Mouse (Mus musculus) liver, embryonic 15.5 days (tissue): ENCODE measurements around the gene Sufu. TPM values are rescaled to one million over a fixed set of nuclear protein-coding genes. Genes with fewer than 3 reads are reported as not detected.

Experiments
- ATAC-seq: fragments of 200-750 bp; cut with Nextera tagmentation; 2 replicates; pipeline ENCODE4 v1.8.0; 2017; ENCODE audit warnings: moderate number of reproducible peaks, mild to moderate bottlenecking, moderate library complexity; ENCODE audit not compliant: insufficient read depth
- H3K27ac ChIP-seq: fragments of 300-500 bp; sonication (generic); replicated peaks from 2 replicates; pipeline ENCODE4 v1.5.1; 2015; ENCODE audit warnings: mild to moderate bottlenecking, inconsistent platforms
- H3K27me3 ChIP-seq: fragments of 300-500 bp; sonication (generic); 2 replicates; pipeline ENCODE4 v1.6.1; 2015; ENCODE audit warnings: mild to moderate bottlenecking, inconsistent platforms
- H3K36me3 ChIP-seq: fragments of 300-500 bp; sonication (generic); replicated peaks from 2 replicates; pipeline ENCODE4 v1.6.1; 2015; ENCODE audit warnings: moderate library complexity, mild to moderate bottlenecking, inconsistent platforms
- H3K4me1 ChIP-seq: fragments of 300-500 bp; sonication (generic); replicated peaks from 2 replicates; pipeline ENCODE4 v1.6.1; 2015; ENCODE audit warnings: inconsistent platforms
- H3K4me2 ChIP-seq: fragments of 300-500 bp; sonication (generic); 2 replicates; pipeline ENCODE4 v1.6.1; 2015; ENCODE audit warnings: moderate library complexity, mild to moderate bottlenecking, inconsistent platforms
- H3K4me3 ChIP-seq: fragments of 300-500 bp; sonication (generic); replicated peaks from 2 replicates; pipeline ENCODE4 v1.5.1; 2015; ENCODE audit warnings: mild to moderate bottlenecking, inconsistent platforms
- H3K9ac ChIP-seq: fragments of 300-500 bp; sonication (generic); 2 replicates; pipeline ENCODE4 v1.6.1; 2015; ENCODE audit warnings: moderate library complexity, mild to moderate bottlenecking, inconsistent platforms
- H3K9me3 ChIP-seq: fragments of 300-500 bp; sonication (generic); replicated peaks from 2 replicates; pipeline ENCODE4 v1.6.1; 2016; ENCODE audit warnings: inconsistent platforms
- WGBS: fragments of 180-500 bp; shearing (Covaris S2); methylation state at CpG from one replicate; pipeline ENCODE4 v1.1.7; 2015; ENCODE audit warnings: mixed read lengths; ENCODE audit not compliant: insufficient replicate concordance; 5-methylcytosine and 5-hydroxymethylcytosine counted together
- polyA plus RNA-seq: library from polyadenylated mRNA; unstranded; fragments of >200 nt; fragmentation: Nextera tagmentation; extraction: Ambion mirVana; gene quantifications from 2 replicates; pipeline ENCODE4 v1.2.1, GENCODE M21; 2015

The Sufu gene
- polyA plus RNA-seq, 1 experiment from 2014 or later: 5.4 TPM

- H3K36me3 ChIP-seq: no peaks in the 10 kb centered on the region
- H3K4me3 ChIP-seq: no peak overlapping the region
- H3K4me2 ChIP-seq: no peak overlapping the region
- H3K27ac ChIP-seq: no peak overlapping the region
- H3K9me3 ChIP-seq: no peaks in the 10 kb centered on the region
- H3K9ac ChIP-seq: no peak overlapping the region
- no peaks in the 10 kb centered on the region for H3K27me3 ChIP-seq
- WGBS: 68% methylated on average over 9 of the region's 9 CpGs
- no peaks in the 10 kb centered on the region for H3K4me1 ChIP-seq
- ATAC-seq: no peak
These were observed 37.5 kb downstream of the Sufu start for GRCm38 (mm10) chr19:46434148-46434547.

- H3K4me3 ChIP-seq: no peak overlapping the region
- no peaks in the 10 kb centered on the region for H3K27me3 ChIP-seq
- H3K27ac ChIP-seq: no peak overlapping the region
- H3K9me3 ChIP-seq: no peaks in the 10 kb centered on the region
- H3K9ac ChIP-seq: no peak overlapping the region
- no peak for ATAC-seq
- 81% methylated on average over 9 of the region's 9 CpGs for WGBS
- no peaks in the 10 kb centered on the region for H3K4me1 ChIP-seq
- H3K36me3 ChIP-seq: no peaks in the 10 kb centered on the region
- H3K4me2 ChIP-seq: no peak overlapping the region
These were observed 37.9 kb downstream of the Sufu start for GRCm38 (mm10) chr19:46434591-46434990.

GRCm38 (mm10) chr19:46435492-46435891, 38.8 kb downstream of the Sufu start:
- H3K4me3 ChIP-seq: no peak overlapping the region
- H3K4me2 ChIP-seq: no peak overlapping the region
- no peak overlapping the region for H3K27ac ChIP-seq
- WGBS: 27% methylated on average over 7 of the region's 7 CpGs
- no peak overlapping the region for H3K9ac ChIP-seq
- H3K9me3 ChIP-seq: no peaks in the 10 kb centered on the region
- no peaks in the 10 kb centered on the region for H3K36me3 ChIP-seq
- no peaks in the 10 kb centered on the region for H3K4me1 ChIP-seq
- ATAC-seq: no peak
- H3K27me3 ChIP-seq: no peaks in the 10 kb centered on the region

GRCm38 (mm10) chr19:46443509-46443908, 46.8 kb downstream of the Sufu start:
- no peak overlapping the region for H3K4me3 ChIP-seq
- WGBS: 72% methylated on average over 6 of the region's 6 CpGs
- peaks cover 17% of the 10 kb centered on the region; the same call in 1 of the 2 replicates for H3K4me1 ChIP-seq
- H3K9ac ChIP-seq: no peak overlapping the region
- H3K36me3 ChIP-seq: no peaks in the 10 kb centered on the region
- no peak overlapping the region for H3K27ac ChIP-seq
- H3K4me2 ChIP-seq: no peak overlapping the region
- no peak for ATAC-seq
- H3K9me3 ChIP-seq: no peaks in the 10 kb centered on the region
- H3K27me3 ChIP-seq: no peaks in the 10 kb centered on the region

DNA sequence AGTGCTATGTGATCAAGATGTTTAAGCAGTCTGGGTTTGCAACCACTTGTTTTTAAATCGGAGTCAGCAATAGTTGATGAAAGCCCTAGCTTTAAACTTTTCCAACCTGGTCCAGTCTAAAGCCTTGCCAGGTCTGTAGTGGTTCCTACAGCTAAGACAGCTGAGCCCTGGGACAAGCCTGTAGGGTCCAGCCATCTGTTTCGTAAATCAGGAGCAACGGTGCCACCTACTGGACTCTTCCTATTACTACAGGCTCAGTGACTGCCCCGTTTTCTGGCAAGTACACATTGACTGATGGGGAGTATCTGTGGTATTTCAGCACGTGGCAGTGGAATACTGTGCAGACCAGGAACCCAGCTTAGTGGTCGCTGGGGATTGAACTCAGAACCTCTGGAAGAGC, 47.5 kb downstream of the Sufu start:
- peak; percentile 52; the same call in 1 of the 2 replicates for ATAC-seq
- no peaks in the 10 kb centered on the region for H3K27me3 ChIP-seq

GRCm38 (mm10) chr19:46445641-46446040, 48.9 kb downstream of the Sufu start:
- H3K4me3 ChIP-seq: no peak overlapping the region
- no peaks in the 10 kb centered on the region for H3K27me3 ChIP-seq
- 0 out of 2 replicates have a peak, but pooled peaks cover under 1% of the 10 kb centered on the region for H3K36me3 ChIP-seq
- H3K9me3 ChIP-seq: no peaks in the 10 kb centered on the region
- H3K9ac ChIP-seq: no peak overlapping the region
- H3K27ac ChIP-seq: no peak overlapping the region
- WGBS: 59% methylated on average over 6 of the region's 6 CpGs
- ATAC-seq: no peak
- H3K4me1 ChIP-seq: peaks cover 17% of the 10 kb centered on the region; the same call in 1 of the 2 replicates
- no peak overlapping the region for H3K4me2 ChIP-seq

More for the DNA sequence above, 47.5 kb downstream of the Sufu start:
- Histone ChIP-seq H3K27ac (no peak overlapping the region), H3K36me3 (no peaks in the 10 kb centered on the region), H3K4me1 (peaks cover 17% of the 10 kb centered on the region; the same call in 1 of the 2 replicates), H3K9me3 (no peaks in the 10 kb centered on the region), H3K9ac (no peak overlapping the region), H3K4me2 (no peak overlapping the region), H3K4me3 (no peak overlapping the region)
- WGBS: 7% methylated on average over 6 of the region's 6 CpGs

DNA sequence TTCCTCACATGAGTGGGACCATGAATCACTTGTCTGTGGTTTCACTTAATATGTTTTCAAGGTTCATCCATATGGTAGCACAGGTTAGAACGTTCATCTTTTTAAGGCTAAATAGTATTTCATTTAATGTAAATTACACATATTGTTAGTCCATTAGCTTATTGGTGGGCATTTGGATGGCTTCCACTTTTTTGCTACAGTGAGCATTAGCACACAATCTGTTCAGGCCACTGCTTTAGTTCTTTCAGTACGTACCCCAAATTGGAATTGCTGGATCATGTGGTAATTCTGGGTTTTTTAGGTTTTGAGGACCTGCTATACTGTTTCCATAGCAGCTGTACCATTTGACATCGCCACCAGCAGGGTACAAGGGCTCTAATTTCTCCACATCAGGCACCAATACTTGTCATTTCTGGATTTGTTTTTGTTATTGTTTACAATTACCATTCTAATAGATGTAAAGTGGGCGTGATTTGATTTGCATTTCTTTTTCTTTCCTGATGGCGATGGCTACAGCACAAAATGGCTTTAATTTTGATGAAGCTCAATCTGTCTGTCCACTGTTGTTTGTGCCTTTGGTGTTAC, 49.8 kb downstream of the Sufu start:
- H3K4me1 ChIP-seq: peaks cover 19% of the 10 kb centered on the region; the same call in 1 of the 2 replicates
- H3K4me3 ChIP-seq: no peak overlapping the region
- H3K36me3 ChIP-seq: 0 out of 2 replicates have a peak, but pooled peaks cover 4% of the 10 kb centered on the region
- H3K27ac ChIP-seq: no peak overlapping the region
- no peak overlapping the region for H3K9ac ChIP-seq
- H3K9me3 ChIP-seq: no peaks in the 10 kb centered on the region
- H3K4me2 ChIP-seq: no peak overlapping the region
- no peaks in the 10 kb centered on the region for H3K27me3 ChIP-seq
- no peak for ATAC-seq
- 76% methylated on average over 5 of the region's 5 CpGs for WGBS

DNA sequence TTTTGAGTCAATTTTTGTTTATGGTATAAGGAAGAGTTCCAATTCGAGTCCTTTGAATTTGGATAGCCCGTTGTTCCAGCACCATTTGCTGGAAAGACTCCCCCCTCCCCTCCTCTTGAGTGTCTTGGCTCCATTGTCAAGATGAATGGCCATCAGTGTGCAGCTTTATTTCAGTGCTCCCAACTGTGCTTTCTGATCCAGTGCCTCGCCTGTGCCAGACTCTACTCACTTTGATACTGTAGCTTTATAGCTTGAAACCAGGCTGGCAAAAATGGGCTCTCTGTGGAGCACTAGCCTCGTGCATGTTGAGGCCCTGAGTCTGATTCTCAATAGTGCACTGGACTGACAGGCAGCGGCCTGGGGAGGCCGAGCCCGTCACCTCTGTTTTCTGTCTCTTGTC, 50.4 kb downstream of the Sufu start:
- Histone ChIP-seq H3K4me3 (no peak overlapping the region), H3K9ac (no peak overlapping the region), H3K9me3 (no peaks in the 10 kb centered on the region), H3K36me3 (0 out of 2 replicates have a peak, but pooled peaks cover 4% of the 10 kb centered on the region), H3K4me2 (no peak overlapping the region), H3K27ac (no peak overlapping the region), H3K27me3 (no peaks in the 10 kb centered on the region), H3K4me1 (peaks cover 21% of the 10 kb centered on the region)
- WGBS: 40% methylated on average over 7 of the region's 7 CpGs
- ATAC-seq: no peak

DNA sequence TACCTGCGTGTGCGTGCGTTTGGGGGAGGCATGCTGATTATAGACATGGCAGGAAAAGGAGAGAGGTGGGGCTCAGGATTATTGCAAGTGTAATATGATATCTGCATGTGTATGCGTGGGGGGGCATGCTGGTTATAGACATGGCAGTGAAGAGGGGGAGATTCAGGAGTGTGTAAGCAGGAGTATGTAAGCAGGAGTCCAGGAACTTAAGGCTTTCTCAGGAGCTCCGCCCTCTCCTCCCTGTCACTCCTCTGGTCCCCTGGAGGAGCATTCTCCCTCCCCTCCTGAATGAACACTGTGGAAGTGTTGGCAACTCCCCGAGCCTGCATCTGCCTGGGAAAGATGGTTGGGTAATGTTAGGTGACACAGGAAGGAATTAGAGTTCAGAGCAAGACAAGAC, 51.2 kb downstream of the Sufu start:
- Histone ChIP-seq H3K27ac (no peak overlapping the region), H3K36me3 (0 out of 2 replicates have a peak, but pooled peaks cover 4% of the 10 kb centered on the region), H3K9me3 (no peaks in the 10 kb centered on the region), H3K4me3 (no peak overlapping the region), H3K4me1 (peaks cover 29% of the 10 kb centered on the region), H3K27me3 (no peaks in the 10 kb centered on the region), H3K4me2 (no peak overlapping the region), H3K9ac (no peak overlapping the region)
- no peak for ATAC-seq
- WGBS: 51% methylated on average over 6 of the region's 6 CpGs

DNA sequence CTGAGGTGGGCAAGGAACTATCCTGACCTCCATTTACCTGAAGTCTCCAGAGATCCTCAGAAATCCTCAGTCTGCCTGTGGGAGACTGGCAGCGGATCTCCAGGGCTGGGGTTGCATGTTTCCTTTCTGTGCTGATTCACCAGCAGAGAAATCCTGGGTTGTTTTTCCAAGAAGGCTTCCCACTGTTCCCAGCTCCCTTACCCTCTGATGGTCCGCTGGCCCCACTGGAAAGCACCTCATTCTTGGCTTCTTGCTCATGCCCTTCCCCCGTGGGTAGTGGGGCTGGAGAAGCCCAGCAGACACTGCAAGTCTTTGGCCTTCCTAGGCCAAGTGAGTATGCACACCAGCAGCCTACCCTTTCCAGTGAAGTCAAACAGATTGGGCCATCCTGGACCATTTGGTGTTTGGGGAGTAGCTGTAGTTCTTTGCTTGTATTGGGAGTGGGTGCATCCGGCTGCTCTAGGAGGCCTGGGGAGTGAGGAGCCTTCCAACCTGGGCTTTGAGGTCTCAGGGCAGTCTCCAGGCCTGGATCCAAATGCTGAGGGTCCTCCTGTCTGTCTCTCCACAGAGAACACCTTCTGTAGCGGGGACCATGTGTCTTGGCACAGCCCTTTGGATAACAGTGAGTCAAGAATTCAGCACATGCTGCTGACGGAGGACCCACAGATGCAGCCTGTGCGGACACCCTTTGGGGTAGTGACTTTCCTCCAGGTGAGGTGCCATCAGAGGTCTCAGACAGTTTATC, 52.7 kb downstream of the Sufu start:
- Histone ChIP-seq H3K9ac (no peak overlapping the region), H3K4me1 (peaks cover 37% of the 10 kb centered on the region), H3K4me3 (no peak overlapping the region), H3K9me3 (no peaks in the 10 kb centered on the region), H3K27me3 (no peaks in the 10 kb centered on the region), H3K36me3 (0 out of 2 replicates have a peak, but pooled peaks cover 4% of the 10 kb centered on the region), H3K4me2 (no peak overlapping the region), H3K27ac (no peak overlapping the region)
- 74% methylated on average over 7 of the region's 7 CpGs for WGBS
- no peak for ATAC-seq

DNA sequence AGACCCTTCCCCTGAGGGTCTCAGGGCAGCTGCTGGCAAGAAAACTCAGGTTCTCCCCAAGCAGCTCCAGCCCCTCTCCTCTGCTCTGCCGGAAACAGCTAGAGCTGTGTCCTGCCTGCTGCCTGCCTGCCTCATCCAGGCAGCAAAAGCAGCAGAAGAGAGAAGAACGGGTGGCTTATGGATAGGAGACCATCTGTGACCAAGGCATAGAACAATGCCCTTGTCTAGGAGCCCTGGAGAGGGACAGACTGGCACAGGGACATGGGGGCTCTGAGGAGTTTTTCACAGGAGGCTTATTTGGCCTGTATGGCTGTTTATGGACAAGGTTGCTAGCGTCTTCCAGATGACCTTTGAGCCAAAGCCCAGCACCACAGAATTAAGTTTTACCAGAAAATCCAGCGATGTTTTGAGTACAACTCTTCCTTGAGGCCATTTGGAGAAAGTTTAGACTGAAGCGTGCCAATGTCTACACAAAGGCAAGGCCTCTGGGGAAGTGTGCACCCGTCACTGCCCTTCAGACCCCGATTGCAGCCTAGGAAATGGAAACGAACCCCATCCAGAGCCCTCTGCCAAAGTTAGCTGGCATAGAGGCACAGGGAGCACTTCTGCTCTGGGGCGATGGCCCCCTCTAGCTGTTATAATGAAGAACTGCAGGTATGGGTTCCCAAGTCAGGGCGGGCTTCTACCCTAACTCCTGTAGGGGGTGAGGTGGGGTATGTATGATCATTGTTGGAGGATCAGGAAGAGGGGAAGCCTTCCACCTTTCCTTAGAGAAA, 55.5 kb downstream of the Sufu start:
- Histone ChIP-seq H3K27me3 (no peaks in the 10 kb centered on the region), H3K4me3 (no peak overlapping the region), H3K4me1 (peaks cover 56% of the 10 kb centered on the region), H3K36me3 (0 out of 2 replicates have a peak, but pooled peaks cover 4% of the 10 kb centered on the region), H3K4me2 (no peak overlapping the region), H3K9me3 (no peaks in the 10 kb centered on the region), H3K9ac (no peak overlapping the region), H3K27ac (no peak overlapping the region)
- 30% methylated on average over 10 of the region's 10 CpGs for WGBS
- no peak for ATAC-seq
